Mouse (Mus musculus) spleen, adult 18-20 months (tissue): ENCODE measurements at regions not wholly inside any gene's neighbourhood (a gene's known extent, or its start where the extent isn't known, plus 50 kb on each side); places are given as distances from the start of the nearest gene placed in this dataset.

Experiments used
- DNase-seq, 2 experiments: peaks; one replicate each; pipeline ENCODE4 v3.0.0; 2022; ENCODE audit warnings: mixed read lengths in 2 of 2

GRCm38 (mm10) chr2:161164320-161164719 lies 55.4 kb upstream of the Chd6 start:
- no peak for DNase-seq
